Mouse (Mus musculus) liver, adult 2 months (tissue): ENCODE data around the gene Cd274.

ENCODE experiments used
- CTCF ChIP-seq: fragments of 200-500 bp; IDR thresholded peaks from 2 replicates; pipeline ENCODE4 v1.5.1; 2011; ENCODE audit warnings: low read depth, low read length, control low read depth
- POLR2A ChIP-seq: fragments of 200-500 bp; IDR thresholded peaks from 2 replicates; pipeline ENCODE4 v1.6.1; 2011; ENCODE audit warnings: low read length, control low read depth; ENCODE audit not compliant: insufficient read depth; ENCODE audit errors: extremely low read depth

- TF ChIP-seq POLR2A (no peak), CTCF (no peak)
These were observed 26.1 kb downstream of the Cd274 start for GRCm38 (mm10) chr19:29393333-29393732.
